Mouse (Mus musculus): ENCODE measurements around the gene Mycl.

Gene Mycl

GRCm38 (mm10) chr4:123014501-123015282 is 19.2 kb downstream of the Mycl start:
- DNase-seq (ENCODE audit: low spot score in 2 of 2) = no peak

GRCm38 (mm10) chr4:123016451-123016957 is 21.1 kb downstream of the Mycl start, which contains the start of gene Trit1:
TSS of gene Trit1 (plus strand) at chr4:123016597.
- peak; percentile 94 for DNase-seq (ENCODE audit: low spot score in 2 of 2)

- DNase-seq (ENCODE audit: low spot score in 2 of 2) = no peak
Measured at GRCm38 (mm10) chr4:123021591-123021990, 26.1 kb downstream of the Mycl start.

- DNase-seq (ENCODE audit: low spot score in 2 of 2) = no peak
Measured at GRCm38 (mm10) chr4:123022896-123023295, 27.4 kb downstream of the Mycl start.

- DNase-seq (ENCODE audit: low spot score in 2 of 2) = no peak
Measured at GRCm38 (mm10) chr4:123025418-123025817, 30.0 kb downstream of the Mycl start.

- DNase-seq (ENCODE audit: low spot score in 2 of 2) = peak; percentile 81 to 85
Measured at GRCm38 (mm10) chr4:123026161-123026560, 30.7 kb downstream of the Mycl start.

- peak; percentile 50 to 54 for DNase-seq (ENCODE audit: low spot score in 2 of 2)
Measured at GRCm38 (mm10) chr4:123026597-123026996, 31.1 kb downstream of the Mycl start.

GRCm38 (mm10) chr4:123034841-123035240 is 39.4 kb downstream of the Mycl start:
- DNase-seq (ENCODE audit: low spot score in 2 of 2) = peak in 1 of 2 experiments; percentile 6

GRCm38 (mm10) chr4:123035636-123036035 is 40.2 kb downstream of the Mycl start:
- no peak for DNase-seq (ENCODE audit: low spot score in 2 of 2)

GRCm38 (mm10) chr4:123036710-123037109 is 41.3 kb downstream of the Mycl start:
- DNase-seq (ENCODE audit: low spot score in 2 of 2) = no peak

- DNase-seq (ENCODE audit: low spot score in 2 of 2) = no peak
Measured at GRCm38 (mm10) chr4:123041131-123041530, 45.7 kb downstream of the Mycl start.

GRCm38 (mm10) chr4:123043858-123044257 is 48.4 kb downstream of the Mycl start:
- DNase-seq (ENCODE audit: low spot score in 2 of 2) = no peak

- DNase-seq (ENCODE audit: low spot score in 2 of 2) = no peak
Measured at GRCm38 (mm10) chr4:123044842-123045241, 49.4 kb downstream of the Mycl start.

- no peak for DNase-seq (ENCODE audit: low spot score in 2 of 2)
Measured at GRCm38 (mm10) chr4:123046300-123046699, 50.8 kb downstream of the Mycl start.

GRCm38 (mm10) chr4:123050681-123051211 is 55.3 kb downstream of the Mycl start:
- peak; percentile 56 to 65 for DNase-seq (ENCODE audit: low spot score in 2 of 2)

Data from spleen, postnatal 36 days (tissue).